34 mouse cellular contexts compared by ENCODE assay signal in the genomic region with DNA sequence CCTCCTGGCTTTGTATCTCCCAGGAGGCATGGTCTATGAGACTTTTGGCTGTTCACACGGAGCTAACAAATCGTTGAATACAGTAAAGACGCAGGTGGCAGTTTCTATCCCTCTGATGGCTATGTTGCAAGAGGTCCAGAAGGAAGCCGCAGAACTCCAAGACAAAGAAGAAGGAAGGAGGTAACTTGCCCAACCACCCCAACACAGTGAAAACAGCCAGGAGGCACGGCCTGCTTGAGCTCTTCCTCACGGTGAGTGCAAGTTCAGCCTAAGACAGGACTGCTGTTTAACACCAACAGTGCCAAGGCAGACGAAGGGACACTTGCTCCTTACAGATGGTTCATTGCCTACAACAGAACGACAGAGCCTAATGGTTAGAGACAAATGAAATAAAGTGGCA.
"Had no signal": no experiment of that assay in that cellular context is flagged by ENCODE, and none has a peak within 500 bp of the region (broad histone marks: within the 10 kb centered on the region; RNA-seq: fewer than 3 reads in every experiment).

No protein-coding gene starts in this region.

- H3K9me3 ChIP-seq: heart, embryonic 10.5 days; heart, embryonic 12.5 days; heart, embryonic 13.5 days; heart, embryonic 15.5 days; hindbrain, embryonic 10.5 days; hindbrain, embryonic 12.5 days; hindbrain, embryonic 13.5 days; hindbrain, embryonic 15.5 days; intestine, embryonic 15.5 days; kidney, embryonic 15.5 days had no signal

- DNase-seq: heart, postnatal 10 days; heart, postnatal 14 days; heart, postnatal 36 days; heart, postnatal 4 days; kidney, adult 11 months; kidney, adult 18-20 months; kidney, adult 2 months; kidney, adult 8-10 months; kidney, adult 9 months; kidney, postnatal 10 days; kidney, postnatal 14 days; kidney, postnatal 25 days; kidney, postnatal 36 days; kidney, postnatal 4 days; layer of hippocampus, adult 9-11 months; layer of hippocampus, postnatal 36 days had no signal

- H3K9ac ChIP-seq: heart, embryonic 12.5 days; heart, embryonic 13.5 days; heart, embryonic 15.5 days; hindbrain, embryonic 12.5 days; hindbrain, embryonic 13.5 days; hindbrain, embryonic 14.5 days; hindbrain, embryonic 15.5 days; intestine, embryonic 15.5 days; kidney, embryonic 15.5 days had no signal

- ATAC-seq: hindbrain, embryonic 16.5 days; inflammation-experienced regulatory T-cells, adult 6 months; intestine, postnatal 0 days had no signal

- H3K4me3 ChIP-seq: heart, embryonic 10.5 days; heart, embryonic 12.5 days; heart, embryonic 13.5 days; heart, embryonic 15.5 days; hindbrain, embryonic 10.5 days; hindbrain, embryonic 12.5 days; hindbrain, embryonic 13.5 days; hindbrain, embryonic 15.5 days; intestine, embryonic 15.5 days; kidney, embryonic 15.5 days; layer of hippocampus, adult 2 months had no signal

- H3K36me3 ChIP-seq: heart, embryonic 10.5 days; heart, embryonic 12.5 days; heart, embryonic 13.5 days; heart, embryonic 15.5 days; hindbrain, embryonic 10.5 days; hindbrain, embryonic 12.5 days; hindbrain, embryonic 13.5 days; hindbrain, embryonic 15.5 days; intestine, embryonic 15.5 days; kidney, embryonic 15.5 days had no signal

- H3K27ac ChIP-seq: heart, embryonic 10.5 days; heart, embryonic 13.5 days; heart, embryonic 15.5 days; hindbrain, embryonic 10.5 days; hindbrain, embryonic 14.5 days; hindbrain, embryonic 15.5 days; hindbrain, postnatal 0 days; intestine, embryonic 15.5 days; kidney, embryonic 15.5 days; kidney, postnatal 0 days; layer of hippocampus, adult 2 months had no signal

- H3K27me3 ChIP-seq: heart, embryonic 12.5 days; heart, embryonic 13.5 days; heart, embryonic 15.5 days; hindbrain, embryonic 12.5 days; hindbrain, embryonic 13.5 days; hindbrain, embryonic 15.5 days; intestine, embryonic 15.5 days; kidney, embryonic 15.5 days had no signal

- H3K4me2 ChIP-seq: heart, embryonic 11.5 days; heart, embryonic 12.5 days; heart, embryonic 13.5 days; heart, embryonic 15.5 days; hindbrain, embryonic 13.5 days; hindbrain, embryonic 14.5 days; hindbrain, embryonic 15.5 days; intestine, embryonic 15.5 days; kidney, embryonic 15.5 days had no signal
